Mouse (Mus musculus) left cerebral cortex, postnatal 14 days (tissue): Measurements from ENCODE around the gene Palld. TPM values are rescaled to one million over a fixed set of nuclear protein-coding genes. Genes with fewer than 3 reads are reported as not detected.

Experiments
- DNase-seq, 2 experiments: peaks; one replicate each; pipeline ENCODE4 v3.0.0; 2021 to 2022; ENCODE audit warnings: low spot score in 2 of 2, mixed read lengths in 1 of 2
- intact Hi-C: fragments of 180-260 bp; cut with DNase I; formaldehyde crosslinking; loops from one replicate; pipeline ENCODE4 v1.15.1; 2025
- total RNA-seq, 2 experiments: library from RNA; stranded (reverse); gene quantifications; 2 replicates each; pipeline ENCODE4 v1.2.3; 2021

Gene Palld
- total RNA-seq, 2 experiments from 2014 or later, result 4.0 to 4.7 TPM

DNA sequence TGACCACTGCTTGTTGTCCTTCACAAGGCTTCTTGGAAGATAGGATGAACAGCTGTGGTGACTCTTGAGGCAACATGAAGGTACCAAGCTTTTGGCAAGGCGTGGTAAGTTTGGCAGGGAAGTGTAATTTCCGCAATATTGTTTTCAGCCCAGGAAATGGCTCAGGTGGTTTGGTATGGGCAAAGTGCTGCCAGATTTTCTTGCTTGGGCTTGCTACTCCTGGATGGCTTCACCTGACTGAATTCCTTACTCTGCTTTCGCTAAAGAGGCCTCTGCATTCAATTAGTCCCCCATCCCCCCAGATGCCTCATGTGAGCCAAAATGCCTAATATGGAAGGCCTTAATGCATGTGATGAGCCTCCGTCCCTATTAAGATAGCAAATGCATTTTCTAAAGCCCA is 322.7 kb downstream of the Palld start:
- no peak for DNase-seq
- intact Hi-C loops, result no loop called here

DNA sequence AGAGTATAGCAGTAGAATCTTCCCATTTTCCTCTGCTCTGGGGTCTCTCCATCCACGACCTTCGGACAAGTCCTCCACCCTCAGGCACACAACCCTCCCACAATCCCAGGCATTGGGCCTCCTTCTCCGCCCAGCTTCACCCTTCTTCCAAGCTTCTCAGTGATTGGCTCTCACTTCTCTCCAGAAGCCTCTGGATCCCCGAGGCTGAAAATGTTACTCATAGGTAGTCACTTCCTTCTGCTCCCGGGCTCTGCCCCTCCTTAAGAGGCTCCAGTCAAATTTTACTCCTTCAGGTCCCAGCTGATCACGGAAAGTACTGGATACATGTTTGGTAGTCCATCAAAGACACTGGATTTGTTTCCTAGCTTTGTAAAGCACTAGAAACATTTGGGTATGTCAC is 323.7 kb downstream of the Palld start:
- intact Hi-C loops, result no loop called here
- no peak for DNase-seq

DNA sequence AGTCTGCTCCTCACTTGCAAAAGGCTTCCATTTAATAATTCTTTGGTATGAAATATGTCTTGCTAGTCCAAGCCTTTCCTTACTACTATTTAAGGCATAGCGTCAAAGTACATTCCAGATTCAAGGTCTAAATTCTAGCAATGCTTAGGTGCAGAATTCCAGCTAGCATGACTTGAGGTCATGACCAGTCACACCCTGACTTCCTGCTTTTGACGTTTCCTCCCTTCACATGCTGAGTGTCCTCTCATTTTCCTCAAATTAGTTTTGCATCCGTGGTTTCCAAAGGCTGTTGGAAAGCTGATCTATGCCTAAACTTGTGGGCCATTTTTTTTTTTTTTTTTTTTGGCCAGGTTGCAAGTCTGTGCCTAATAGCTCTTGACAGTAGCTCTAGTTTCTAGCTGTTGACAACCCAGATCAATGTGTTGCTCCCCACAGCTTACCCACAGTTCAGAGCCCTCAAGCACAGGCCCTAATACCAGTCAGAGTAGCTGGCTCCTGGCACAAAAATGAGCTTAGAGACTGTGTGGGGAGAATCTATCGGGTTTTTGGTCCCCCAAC is 327.3 kb downstream of the Palld start:
- intact Hi-C loops, result no loop called here

DNA sequence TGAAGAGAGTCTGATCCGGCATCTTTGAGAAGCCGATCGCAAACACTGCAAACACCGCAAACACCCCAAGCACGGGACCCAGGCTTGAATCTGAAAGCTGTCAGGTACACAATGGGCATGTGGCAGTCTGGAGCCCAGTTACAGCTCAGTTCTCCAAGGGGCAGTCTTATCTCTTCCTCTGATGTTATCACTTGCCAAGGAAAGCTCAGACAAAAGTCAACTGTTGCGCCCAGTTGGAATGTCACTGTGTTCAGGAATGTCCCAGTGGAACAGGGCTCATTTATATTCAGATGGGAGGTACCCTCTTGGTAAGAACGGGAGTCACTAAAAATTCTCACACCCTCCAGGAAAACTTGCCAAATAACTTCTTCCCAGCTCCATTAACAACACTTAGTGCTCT is 328.0 kb downstream of the Palld start:
- intact Hi-C loops, result no loop called here
- DNase-seq, result no peak

More for the DNA sequence above, 327.3 kb downstream of the Palld start:
- no peak for DNase-seq

DNA sequence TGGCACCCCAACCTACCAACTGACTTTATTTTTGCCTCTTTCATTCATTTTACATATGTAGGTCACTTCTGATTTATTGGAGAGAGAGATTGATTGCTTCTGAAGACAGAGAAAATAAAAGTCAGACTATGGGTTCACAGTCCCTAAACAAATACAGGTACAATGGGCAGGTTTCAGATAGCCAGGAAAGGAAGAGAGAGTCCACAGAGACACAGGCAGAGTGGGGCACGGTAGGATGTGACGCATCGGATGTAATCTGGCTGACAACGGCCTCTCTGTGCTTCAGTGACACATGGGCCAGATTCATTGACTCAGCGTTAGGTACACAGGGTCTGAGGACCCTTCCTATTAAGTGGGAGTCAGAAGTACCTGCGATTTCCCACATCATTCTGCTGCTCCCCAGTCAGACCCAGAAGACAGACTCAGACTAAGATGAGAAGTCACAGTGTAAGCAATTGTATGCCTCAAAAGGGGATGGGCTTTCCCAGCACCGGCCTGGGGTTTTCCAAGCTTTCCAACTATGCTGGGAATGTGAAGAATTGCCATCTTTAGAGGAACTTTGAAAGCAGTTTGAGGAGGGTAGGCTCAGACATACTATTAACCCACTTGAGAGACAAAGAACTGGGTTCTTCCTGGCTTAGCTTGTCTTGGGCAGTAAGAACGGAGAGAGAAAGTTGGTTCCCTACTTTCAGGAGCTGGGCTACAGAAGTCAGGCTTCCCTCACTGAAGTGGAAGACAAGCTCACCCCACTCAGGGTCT is 329.1 kb downstream of the Palld start:
- intact Hi-C loops, result no loop called here
- DNase-seq, result no peak

DNA sequence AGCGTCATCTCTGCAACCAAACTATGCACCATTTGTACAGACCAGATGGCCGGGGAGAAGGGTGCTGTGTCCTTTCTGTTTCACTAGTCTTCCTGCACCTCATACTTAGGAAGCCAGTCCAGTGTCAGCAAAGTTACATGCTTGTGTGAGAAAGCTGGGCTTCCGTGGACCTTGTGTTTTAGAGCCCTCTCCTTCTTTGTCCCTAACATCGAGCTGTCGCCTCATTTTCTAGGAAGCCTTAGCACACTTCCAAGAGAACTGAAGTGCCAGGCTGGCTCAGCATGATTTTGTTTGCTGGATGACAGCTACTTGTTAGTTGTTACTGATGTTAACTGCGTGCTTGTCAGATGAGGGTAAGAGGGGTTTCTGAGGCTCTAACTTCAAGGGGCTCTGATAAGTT is 329.8 kb downstream of the Palld start:
- intact Hi-C loops, result no loop called here
- no peak for DNase-seq

DNA sequence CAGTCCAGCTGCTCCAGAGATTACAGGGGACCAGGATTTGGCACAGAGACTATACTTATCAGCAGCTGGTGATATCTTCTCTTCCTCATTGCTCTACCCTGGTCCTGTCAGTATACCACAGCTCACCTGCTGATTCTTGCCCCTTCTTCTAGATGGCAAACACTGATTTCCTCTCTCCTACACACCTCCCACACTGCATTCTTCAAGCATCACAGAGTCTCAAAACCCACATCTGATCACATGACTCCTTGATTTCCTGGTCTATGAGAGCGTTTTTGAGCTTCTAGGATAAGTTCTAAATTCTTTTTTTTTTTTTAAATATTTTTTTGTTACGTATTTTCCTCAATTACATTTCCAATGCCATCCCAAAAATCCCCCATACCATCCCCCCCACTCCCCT is 331.9 kb downstream of the Palld start:
- DNase-seq, result no peak
- intact Hi-C loops, result no loop called here

DNA sequence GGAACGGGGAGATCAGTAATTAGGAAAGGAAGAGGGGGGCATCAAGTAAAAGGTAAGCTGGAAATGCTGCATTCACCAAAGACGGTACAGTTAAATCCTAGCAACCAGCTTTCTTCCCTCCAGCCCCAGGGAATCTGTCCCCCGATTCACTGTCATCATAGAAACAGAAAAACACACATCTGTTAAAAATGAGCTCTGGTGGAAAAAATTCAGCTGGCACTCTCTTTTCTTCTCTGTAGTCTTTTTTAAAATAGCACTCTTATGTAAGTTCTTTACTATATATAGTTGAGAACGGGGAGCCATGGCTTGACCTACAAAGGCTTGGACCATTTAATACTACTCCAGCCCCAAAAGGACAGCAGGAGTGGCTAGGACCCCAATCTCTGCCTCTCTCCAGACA is 332.8 kb downstream of the Palld start:
- peak; percentile 34 to 82 for DNase-seq
- intact Hi-C loops, result no loop called here

DNA sequence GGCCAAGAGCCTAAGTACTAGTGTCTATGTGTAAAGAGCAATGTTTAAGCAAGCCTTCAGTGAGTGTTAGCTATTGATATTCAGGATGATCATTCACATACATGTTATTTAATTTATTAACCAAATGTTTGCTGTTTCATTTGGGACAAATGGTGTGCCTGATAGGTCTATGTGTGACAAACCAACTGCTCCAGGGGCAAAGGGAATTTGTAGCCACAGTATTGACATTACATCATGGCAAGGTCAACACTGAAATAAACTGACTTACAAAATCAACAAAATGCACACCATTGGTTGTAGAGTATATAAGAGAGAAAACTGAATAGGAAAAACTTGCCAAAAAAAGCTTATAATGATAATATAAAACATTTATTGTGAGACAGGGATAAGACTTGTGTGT is 333.3 kb downstream of the Palld start:
- no peak for DNase-seq
- intact Hi-C loops, result no loop called here

DNA sequence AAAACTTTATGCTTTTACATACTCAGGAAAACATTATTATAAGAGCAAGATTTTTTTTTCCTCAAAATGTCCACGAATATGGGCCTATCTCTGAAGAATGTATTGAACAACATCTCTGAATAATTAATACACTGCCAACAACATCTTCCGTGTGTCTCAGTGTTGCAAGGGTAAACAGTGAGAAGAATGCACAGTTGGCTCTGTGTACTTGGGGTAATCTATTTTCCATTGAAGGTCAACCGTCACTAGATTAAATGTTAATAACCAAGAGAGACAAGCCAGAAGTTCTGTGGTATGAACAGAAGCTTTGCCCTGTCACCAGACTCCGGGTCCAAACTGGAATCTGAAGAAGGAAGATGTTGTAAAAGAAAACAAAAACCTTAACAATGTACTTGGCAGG is 339.1 kb downstream of the Palld start:
- no peak for DNase-seq
- intact Hi-C loops, result no loop called here

DNA sequence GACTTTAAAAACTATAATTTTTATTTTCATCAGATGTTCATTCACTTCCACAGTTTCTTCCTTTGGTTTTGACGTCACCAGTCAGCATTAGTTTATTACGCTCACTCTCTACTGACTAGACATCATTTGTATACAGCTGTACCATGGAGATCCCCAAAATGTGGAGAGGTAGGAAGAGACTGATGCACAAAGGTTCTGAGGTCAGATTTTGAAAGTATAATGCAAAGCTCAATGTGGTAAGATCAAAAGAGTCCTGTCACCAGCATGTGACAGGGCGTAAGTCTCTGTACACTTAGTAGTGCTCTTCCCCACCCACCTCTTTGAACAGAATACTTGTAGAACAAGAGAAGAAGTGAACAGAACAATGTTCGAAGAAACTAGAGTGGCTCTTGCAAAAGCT is 339.9 kb downstream of the Palld start:
- no peak for DNase-seq
- intact Hi-C loops, result no loop called here

DNA sequence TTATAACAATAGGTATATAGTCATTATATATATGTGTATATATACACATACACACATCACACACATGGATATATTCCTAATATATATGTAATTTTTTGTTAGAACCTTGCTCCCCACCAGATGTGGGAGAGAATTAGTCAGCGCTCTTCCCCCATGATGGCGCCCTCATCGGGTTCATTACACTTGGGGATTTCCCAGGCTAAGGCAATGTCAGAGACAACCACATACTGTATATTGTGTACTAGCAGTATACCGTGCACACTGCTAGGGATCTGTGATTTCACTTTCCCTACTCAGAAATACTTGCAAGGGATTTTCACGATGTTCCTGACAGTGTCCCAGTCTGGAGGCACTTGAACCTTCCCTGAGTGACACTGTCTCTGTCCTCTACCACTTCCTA is 341.3 kb downstream of the Palld start:
- DNase-seq, result no peak
- intact Hi-C loops, result no loop called here

DNA sequence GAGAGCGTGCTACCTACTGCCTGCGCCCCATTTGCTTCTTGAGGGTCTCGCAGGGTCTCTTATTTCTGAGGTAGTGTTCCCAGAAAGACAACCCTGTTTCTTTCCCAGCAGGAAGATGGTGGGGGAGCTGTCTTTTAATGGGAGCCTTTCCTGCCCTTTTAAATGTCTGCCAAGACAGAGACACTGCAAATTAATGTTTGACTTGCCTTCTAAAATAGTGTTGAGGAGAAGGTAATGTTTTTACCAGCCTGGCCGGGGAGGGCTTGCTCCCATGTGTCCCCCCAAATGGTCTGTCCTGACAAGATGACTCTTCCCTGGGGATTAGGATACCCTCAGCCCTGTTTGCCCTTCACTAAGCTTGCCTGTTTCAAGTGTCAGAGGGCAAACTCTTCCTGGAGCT is 342.5 kb downstream of the Palld start:
- no peak for DNase-seq
- intact Hi-C loops, result no loop called here

DNA sequence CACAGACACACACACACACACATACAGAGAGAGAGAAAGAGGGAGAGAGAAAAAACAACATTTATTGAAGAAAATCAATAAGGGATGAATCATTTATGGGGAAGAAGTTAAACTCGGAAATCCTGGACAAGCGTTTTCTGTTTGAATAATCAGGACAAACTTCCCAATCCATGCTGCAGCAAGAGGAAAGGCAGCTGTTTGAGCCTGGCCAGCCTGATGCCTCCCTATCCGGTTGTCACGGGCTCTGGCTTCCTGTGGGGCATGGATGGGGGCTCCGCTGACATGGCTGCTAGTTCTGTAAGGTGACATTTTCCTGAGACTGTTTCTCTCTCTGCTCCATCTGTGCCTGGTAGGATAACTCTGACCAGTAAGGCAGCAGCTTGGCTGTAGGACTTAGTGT is 343.0 kb downstream of the Palld start:
- DNase-seq, result no peak
- intact Hi-C loops, result no loop called here

DNA sequence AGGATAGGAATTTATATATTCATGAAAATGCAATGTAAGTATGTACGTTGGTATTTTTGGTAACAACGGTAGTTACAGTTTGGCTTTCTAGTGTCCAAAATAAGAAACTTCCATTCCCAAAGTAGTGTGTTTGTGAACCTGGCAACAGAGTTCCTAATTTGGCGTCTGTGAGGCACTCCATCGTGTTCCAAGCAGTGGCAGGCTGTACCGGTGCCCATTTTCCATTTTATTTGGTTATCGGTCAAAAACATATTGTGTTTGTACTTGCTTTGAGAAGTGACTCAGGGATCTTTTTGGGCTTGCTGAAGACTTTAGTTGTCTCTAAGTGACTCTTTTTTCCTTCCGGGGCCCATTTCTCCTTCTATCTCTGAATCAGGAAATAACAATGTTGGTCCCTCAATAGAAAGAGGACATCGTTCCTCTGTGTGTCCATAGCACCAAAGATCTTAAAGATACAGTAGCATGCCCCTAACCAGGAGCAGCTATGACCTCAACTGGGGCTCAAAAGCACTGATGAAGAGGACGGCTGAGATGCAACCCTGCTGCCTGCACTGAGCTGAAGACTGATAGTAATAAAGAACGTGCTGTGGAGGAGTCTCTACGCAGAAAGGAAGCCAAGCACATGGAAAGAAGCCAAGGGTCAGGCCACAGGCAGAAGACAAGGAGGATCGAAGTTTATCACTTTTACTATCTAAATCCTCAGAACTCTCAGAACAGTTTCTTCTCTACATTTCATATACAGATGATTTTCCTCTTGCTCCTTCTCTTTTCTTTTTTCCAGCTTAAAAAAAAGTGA is 344.2 kb downstream of the Palld start:
- peak in 1 of 2 experiments; percentile 20 for DNase-seq
- intact Hi-C loops, result no loop called here

DNA sequence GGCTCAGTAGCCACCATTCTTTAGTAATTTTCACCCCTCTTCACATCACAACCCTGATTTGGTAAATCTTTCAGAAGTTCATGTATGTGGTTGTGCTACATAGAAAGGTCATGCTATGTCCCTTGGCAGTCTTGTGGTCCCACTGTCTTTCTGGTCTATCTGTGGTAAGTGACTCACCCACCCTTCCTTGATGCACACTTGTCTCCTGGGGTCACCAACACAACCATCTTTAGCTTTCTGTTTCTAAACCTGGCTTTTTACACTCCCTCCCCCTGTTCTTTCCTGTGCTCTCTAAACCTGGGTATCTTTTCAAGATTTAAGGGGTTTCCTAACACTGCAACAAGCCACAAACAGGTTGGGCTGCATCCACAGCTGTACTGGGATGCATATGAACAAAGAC is 345.5 kb downstream of the Palld start:
- DNase-seq, result no peak
- intact Hi-C loops, result no loop called here

DNA sequence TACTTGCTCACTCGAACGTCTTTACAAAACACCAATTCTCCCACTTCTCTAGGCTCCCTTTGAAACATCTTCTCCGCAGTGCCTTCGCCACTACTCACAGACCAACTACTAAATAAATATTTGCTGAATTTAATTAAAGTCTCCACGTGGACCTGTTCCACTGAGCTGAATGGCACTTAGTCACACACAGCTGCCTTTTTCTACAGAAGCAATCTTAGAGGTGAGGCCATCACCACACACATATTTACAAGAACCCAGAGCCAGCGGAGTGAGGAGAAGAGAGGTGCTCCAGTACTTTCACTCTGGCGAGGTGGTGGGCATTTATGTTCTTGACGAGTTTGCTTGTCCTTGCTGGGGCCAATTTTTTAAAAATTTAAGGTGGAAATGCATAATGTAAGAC is 346.3 kb downstream of the Palld start:
- intact Hi-C loops, result no loop called here

DNA sequence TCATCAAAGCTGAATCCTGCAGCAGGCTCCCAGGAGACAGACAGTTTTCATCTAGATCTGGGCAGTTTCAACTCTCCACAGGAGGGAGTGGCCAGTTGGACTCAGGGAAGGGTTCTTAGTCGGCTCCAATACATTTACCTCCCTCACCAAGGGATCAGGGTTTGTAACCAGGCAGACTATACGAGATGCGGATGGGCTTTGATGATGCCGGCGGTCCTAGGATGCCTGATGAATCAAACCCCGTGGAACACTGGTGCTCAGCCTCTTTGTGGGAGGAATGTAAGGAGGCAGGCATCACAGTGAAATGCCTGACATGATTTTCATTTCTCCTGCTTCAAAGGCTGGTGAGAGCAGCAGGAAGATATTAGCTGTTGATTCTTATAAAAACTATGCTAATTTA is 347.1 kb downstream of the Palld start:
- no peak for DNase-seq
- intact Hi-C loops, result no loop called here

More for the DNA sequence above, 346.3 kb downstream of the Palld start:
- DNase-seq, result no peak

DNA sequence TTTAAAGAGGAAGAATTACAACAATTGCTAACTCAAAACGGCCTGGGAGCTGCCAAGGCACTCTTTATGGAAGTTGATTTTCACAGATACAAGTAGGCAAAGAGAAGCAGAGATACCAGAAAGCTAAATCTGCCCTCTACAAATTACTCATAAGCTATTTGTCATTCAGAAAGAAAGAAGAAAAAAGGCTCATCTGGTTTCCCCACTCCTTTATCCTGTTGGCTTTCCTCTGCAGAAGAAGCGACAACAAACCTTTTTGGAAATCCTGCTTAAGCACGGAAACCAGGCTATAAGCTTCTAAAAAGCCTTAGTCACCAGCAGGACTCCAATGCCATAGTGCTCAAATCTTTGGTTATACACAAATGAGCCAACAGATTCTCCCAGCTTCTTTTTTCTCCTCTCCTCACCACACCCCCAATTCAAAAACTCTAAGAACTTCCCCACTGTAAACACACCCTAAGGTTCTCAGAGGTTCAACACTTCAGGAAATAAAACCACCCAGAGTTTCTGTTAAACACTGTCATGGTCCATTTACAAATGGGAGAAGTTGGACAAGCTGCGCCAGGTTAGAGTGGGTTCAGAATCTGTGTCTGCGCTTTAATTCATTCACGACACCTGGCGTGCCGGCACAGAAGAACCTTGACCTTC is 349.6 kb downstream of the Palld start:
- intact Hi-C loops, result no loop called here
- DNase-seq, result no peak

DNA sequence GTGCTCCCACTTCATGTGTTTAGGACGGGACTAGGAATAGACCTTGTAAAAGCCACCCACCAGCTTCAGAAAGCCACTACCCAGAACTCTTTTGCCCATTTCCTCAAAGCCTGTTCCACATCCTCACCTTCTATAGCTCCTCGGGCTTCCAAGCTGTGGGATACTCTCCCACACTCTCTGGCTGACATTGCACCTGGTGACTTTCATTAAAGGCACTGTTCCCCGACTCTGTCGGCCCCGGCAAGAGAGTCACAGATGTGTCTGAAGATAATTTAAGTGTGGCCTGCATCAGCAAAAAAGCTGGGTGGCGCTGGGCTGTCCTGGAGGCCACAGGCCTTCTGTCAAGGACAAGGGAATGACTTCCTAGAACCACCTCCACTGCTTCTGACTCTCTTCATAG is 350.3 kb downstream of the Palld start:
- DNase-seq, result no peak
- intact Hi-C loops, result no loop called here
